In genomic region chr3:79568629-79569350, GRCm38 (mm10) we compare ENCODE assay signal across 8 mouse cellular contexts. TPM values are rescaled to one million over a fixed set of nuclear protein-coding genes. Genes with fewer than 3 reads are reported as not detected.
DNase-seq lines count a peak whose midpoint lies in the region; ATAC-seq and TF ChIP-seq lines count a peak whose summit lies in the region.

No protein-coding gene starts in this region.

- ATAC-seq in heart, embryonic 15.5 days (replicated peaks; ENCODE audit: insufficient number of reproducible peaks, insufficient read depth, low FRiP score, low read depth), result no peak
- ATAC-seq in heart, postnatal 0 days (ENCODE audit: insufficient read depth, low read depth), result no peak
- ATAC-seq in midbrain, embryonic 12.5 days (ENCODE audit: low FRiP score, low read depth), result no peak

- H3K9me3 ChIP-seq in heart, embryonic 15.5 days (replicated peaks), result no peaks in the 10 kb centered on the region
- no peaks in the 10 kb centered on the region for H3K9me3 ChIP-seq in MEL (replicated peaks; ENCODE audit: insufficient read depth, low read length)
- no peaks in the 10 kb centered on the region for H3K9me3 ChIP-seq in heart, postnatal 0 days (replicated peaks; ENCODE audit: control insufficient read depth, low read length)
- no peaks in the 10 kb centered on the region for H3K9me3 ChIP-seq in midbrain, embryonic 12.5 days

- peaks cover 23% of the 10 kb centered on the region for H3K79me2 ChIP-seq in MEL (ENCODE audit: control insufficient read depth, insufficient read depth, low read length, poor library complexity)

- H3K27me3 ChIP-seq in heart, embryonic 15.5 days, result no peaks in the 10 kb centered on the region
- H3K27me3 ChIP-seq in MEL (ENCODE audit: control insufficient read depth in 1 of 2, insufficient read depth in 2 of 2, low read length in 2 of 2), result no peaks in the 10 kb centered on the region
- H3K27me3 ChIP-seq in heart, postnatal 0 days (ENCODE audit: control insufficient read depth, insufficient read depth, low read length), result no peaks in the 10 kb centered on the region
- peaks cover 5% of the 10 kb centered on the region; the same call in 1 of the 2 replicates for H3K27me3 ChIP-seq in midbrain, embryonic 12.5 days

- peak overlapping the region; percentile 95 for H3K4me2 ChIP-seq in heart, embryonic 15.5 days
- peak overlapping the region; percentile 90 for H3K4me2 ChIP-seq in heart, postnatal 0 days (ENCODE audit: low read depth, low read length)
- H3K4me2 ChIP-seq in midbrain, embryonic 12.5 days (replicated peaks), result peak overlapping the region; percentile 90

- no peak for TF ChIP-seq POLR2A in MEL (IDR thresholded peaks at IDR 0.05; ENCODE audit: control insufficient read depth in 1 of 2, insufficient read depth in 1 of 2, low read depth in 1 of 2, low read length in 2 of 2, poor library complexity in 1 of 2)

- TF ChIP-seq EP300 in MEL (IDR thresholded peaks at IDR 0.05; ENCODE audit: low read depth in 1 of 2, low read length in 2 of 2), result no peak
- TF ChIP-seq EP300 in heart, postnatal 0 days (IDR thresholded peaks at IDR 0.05; ENCODE audit: low read depth), result no peak

- intact Hi-C loops in left cerebral cortex, postnatal 4 days (cut with DNase I), result loop anchor here (10.0 kb wide), 1 partner anchor 54 kb away; no protein-coding TSS in a partner anchor

- H3K4me1 ChIP-seq in heart, embryonic 15.5 days (replicated peaks), result peaks cover 12% of the 10 kb centered on the region
- H3K4me1 ChIP-seq in MEL (ENCODE audit: control insufficient read depth in 1 of 2, insufficient read depth in 2 of 2, low read length in 2 of 2), result peaks cover 12 to 19% of the 10 kb centered on the region in 2 experiments; a peak in 3 of 4 replicates
- H3K4me1 ChIP-seq in heart, postnatal 0 days (ENCODE audit: control insufficient read depth, insufficient read depth), result peaks cover 10% of the 10 kb centered on the region; the same call in 1 of the 2 replicates
- H3K4me1 ChIP-seq in midbrain, embryonic 12.5 days, result peaks cover 13% of the 10 kb centered on the region

- peak overlapping the region; percentile 88 for H3K27ac ChIP-seq in heart, embryonic 15.5 days
- peak overlapping the region; percentile 70 for H3K27ac ChIP-seq in MEL (ENCODE audit: control insufficient read depth, low read depth, low read length)
- peak overlapping the region; percentile 75; the same call in 1 of the 2 replicates for H3K27ac ChIP-seq in heart, postnatal 0 days (ENCODE audit: low read depth)
- H3K27ac ChIP-seq in midbrain, embryonic 12.5 days (replicated peaks), result peak overlapping the region; percentile 77; the same call in 1 of the 2 replicates

- 91% methylated on average over 16 of the region's 16 CpGs for whole genome bisulfite sequencing in heart, embryonic 15.5 days
- WGBS in heart, postnatal 0 days, result 91% methylated on average over 16 of the region's 16 CpGs
- 88% methylated on average over 13 of the region's 16 CpGs for WGBS in midbrain, embryonic 12.5 days

- peak overlapping the region; percentile 88; the same call in 1 of the 2 replicates for H3K4me3 ChIP-seq in heart, embryonic 15.5 days
- peak overlapping the region; percentile 23 to 35; a peak in 2 of 4 replicates for H3K4me3 ChIP-seq in MEL (ENCODE audit: control insufficient read depth in 1 of 2, insufficient read depth in 1 of 2, low read depth in 2 of 2, low read length in 2 of 2)
- no peak overlapping the region for H3K4me3 ChIP-seq in heart, postnatal 0 days (ENCODE audit: low read depth, low read length)
- no peak overlapping the region for H3K4me3 ChIP-seq in midbrain, embryonic 12.5 days

- TF ChIP-seq RAD21 in MEL (IDR thresholded peaks at IDR 0.05; ENCODE audit: low read depth, low read length), result no peak

- peak overlapping the region; percentile 89; the same call in 1 of the 2 replicates for H3K9ac ChIP-seq in heart, embryonic 15.5 days
- H3K9ac ChIP-seq in MEL (ENCODE audit: control insufficient read depth, low read depth, low read length, poor library complexity, severe bottlenecking), result peak overlapping the region; percentile 71
- H3K9ac ChIP-seq in heart, postnatal 0 days (replicated peaks; ENCODE audit: low read depth, low read length), result no peak overlapping the region
- no peak overlapping the region for H3K9ac ChIP-seq in midbrain, embryonic 12.5 days (replicated peaks)

- TF ChIP-seq CTCF in MEL (IDR thresholded peaks at IDR 0.05 in 2 of 3, conservative IDR thresholded peaks at IDR 0.05 in 1 of 3; ENCODE audit: control insufficient read depth in 1 of 3, insufficient read depth in 1 of 3, low read depth in 2 of 3, low read length in 3 of 3, poor library complexity in 1 of 3, severe bottlenecking in 1 of 3), result peak; percentile 17 to 30 (median 26); a peak in 2 of 6 replicates
- TF ChIP-seq CTCF in heart, postnatal 0 days (IDR thresholded peaks at IDR 0.05; ENCODE audit: low read depth), result no peak

- no peaks in the 10 kb centered on the region for H3K36me3 ChIP-seq in heart, embryonic 15.5 days
- peaks cover 0 to 16% of the 10 kb centered on the region in 2 experiments; a peak in 2 of 4 replicates for H3K36me3 ChIP-seq in MEL (ENCODE audit: control insufficient read depth in 1 of 2, insufficient read depth in 2 of 2, low read length in 2 of 2)
- H3K36me3 ChIP-seq in heart, postnatal 0 days (replicated peaks; ENCODE audit: control insufficient read depth, insufficient read depth, low read length), result no peaks in the 10 kb centered on the region
- no peaks in the 10 kb centered on the region for H3K36me3 ChIP-seq in midbrain, embryonic 12.5 days

- no peak for DNase-seq in heart, adult 9 months (ENCODE audit: low spot score in 2 of 2)
- peak; percentile 46 for DNase-seq in MEL (ENCODE audit: low read depth, low spot score)
- DNase-seq in heart, postnatal 0 days (ENCODE audit: low spot score), result no peak
- no peak for DNase-seq in cerebellum, postnatal 36 days
- no peak for DNase-seq in thymus, postnatal 0 days (ENCODE audit: low spot score)
- no peak for DNase-seq in left cerebral cortex, postnatal 4 days

TF ChIP-seq in MEL, 35 proteins besides CTCF, POLR2A, EP300 and RAD21:
- peak; percentile 53 for TF ChIP-seq ZNF384 (IDR thresholded peaks at IDR 0.05; ENCODE audit: low read depth, low read length)
- peak; percentile 1; the same call in 1 of the 2 replicates for TF ChIP-seq SIN3A (IDR thresholded peaks at IDR 0.05; ENCODE audit: low read length)
- TF ChIP-seq HCFC1 (IDR thresholded peaks at IDR 0.05; ENCODE audit: low read depth, low read length), result no peak

RNA-seq across cellular contexts. Expression of gene Fnip2, which starts 1.2 kb away (rescaled TPM):
- polyA plus RNA-seq in heart, embryonic 15.5 days (2015; fragmentation: Nextera tagmentation; extraction: Ambion mirVana), result 2.9 and 3.6 TPM in 2 replicates
- total RNA-seq in MEL (2012; rRNA removed), result 9.6 and 11.0 TPM in 2 replicates
- polyA plus RNA-seq in MEL (2012; ENCODE audit: insufficient read depth in 1 of 2, insufficient read length in 2 of 2, low read depth in 1 of 2, low replicate concordance in 2 of 2, missing spikeins in 1 of 2), result 10 to 100 TPM; 10.4 to 65.8 TPM
- total RNA-seq in heart, postnatal 0 days (2014; rRNA removed; ENCODE audit: low replicate concordance), result 10.5 and 18.3 TPM in 2 replicates
- polyA plus RNA-seq in heart, postnatal 0 days (2015; fragmentation: Nextera tagmentation; extraction: Ambion mirVana), result 1.4 and 2.1 TPM in 2 replicates
- 7.0 and 7.4 TPM in 2 replicates for polyA plus RNA-seq in midbrain, embryonic 12.5 days (2016; fragmentation: Nextera tagmentation; extraction: Ambion mirVana)
- 0.71 and 0.90 TPM in 2 replicates for polyA plus RNA-seq in thymus, postnatal 0 days (2015; fragmentation: Nextera tagmentation; extraction: Ambion mirVana)
- 10 to 100 TPM; 42.9 to 46.9 TPM for total RNA-seq in left cerebral cortex, postnatal 4 days (2021)

RNA-seq across cellular contexts. Expression of gene Ppid, which starts 22.4 kb away (rescaled TPM):
- 91.9 and 99.3 TPM in 2 replicates for polyA plus RNA-seq in heart, embryonic 15.5 days (2015; fragmentation: Nextera tagmentation; extraction: Ambion mirVana)
- total RNA-seq in MEL (2012; rRNA removed), result 251 and 254 TPM in 2 replicates
- polyA plus RNA-seq in MEL (2012; ENCODE audit: insufficient read depth in 1 of 2, insufficient read length in 2 of 2, low read depth in 1 of 2, low replicate concordance in 2 of 2, missing spikeins in 1 of 2), result 100 to 1,000 TPM in 1 of 2 experiments, not detected in 1; 203 TPM
- 27.6 and 28.5 TPM in 2 replicates for total RNA-seq in heart, postnatal 0 days (2014; rRNA removed; ENCODE audit: low replicate concordance)
- polyA plus RNA-seq in heart, postnatal 0 days (2015; fragmentation: Nextera tagmentation; extraction: Ambion mirVana), result 52.0 and 53.6 TPM in 2 replicates
- polyA plus RNA-seq in midbrain, embryonic 12.5 days (2016; fragmentation: Nextera tagmentation; extraction: Ambion mirVana), result 162 and 170 TPM in 2 replicates
- 130 and 160 TPM in 2 replicates for polyA plus RNA-seq in thymus, postnatal 0 days (2015; fragmentation: Nextera tagmentation; extraction: Ambion mirVana)
- total RNA-seq in left cerebral cortex, postnatal 4 days (2021), result 10 to 100 TPM; 75.0 to 78.1 TPM

Comparison
In these comparisons a context has a peak if more than half of its experiments do, and no peak if none do; other contexts are left out.
1. H3K4me3 ChIP-seq: peak in heart, embryonic 15.5 days (single experiment) and MEL (2 of 2); none in heart, postnatal 0 days (single experiment) and midbrain, embryonic 12.5 days (single experiment).
2. H3K9ac ChIP-seq: peak in heart, embryonic 15.5 days (single experiment) and MEL (single experiment); none in heart, postnatal 0 days (single experiment) and midbrain, embryonic 12.5 days (single experiment).
3. Peak in every context shown above with its lines, with median percentiles within 50 percentile points of each other: H3K27ac ChIP-seq and H3K4me2 ChIP-seq.